ENCODE assay signal across 8 mouse cellular contexts in the genomic region with DNA sequence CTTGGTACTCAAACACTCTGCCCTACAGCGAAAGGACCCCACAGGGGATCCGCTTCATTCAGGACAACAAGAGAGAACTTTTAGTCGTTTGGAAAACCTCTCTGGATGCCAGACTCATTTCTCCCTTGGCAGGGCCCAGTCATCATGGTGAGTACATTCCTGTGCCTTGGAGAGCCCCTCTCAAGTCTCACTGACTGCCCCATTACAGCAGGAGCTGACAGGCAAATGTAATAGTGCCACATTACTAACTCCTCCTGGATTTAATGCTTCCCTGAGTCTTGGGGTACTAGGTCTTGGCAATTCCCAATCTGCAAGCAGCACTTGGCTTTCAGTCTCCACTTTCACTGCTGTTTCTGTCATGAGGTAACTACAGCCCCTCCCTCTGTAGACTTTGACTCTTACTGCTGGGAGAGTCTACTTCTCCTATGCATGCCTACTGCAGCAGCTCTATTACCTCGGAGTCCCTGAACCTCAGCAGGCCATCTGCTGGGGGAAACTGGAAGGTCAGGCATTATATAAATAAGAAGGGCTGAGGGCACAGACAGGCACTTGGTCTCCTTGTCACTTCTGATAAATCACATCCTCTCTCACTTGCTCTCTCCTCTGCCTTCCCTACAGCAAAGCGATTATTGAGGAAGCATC.
A peak's percentile ranks its signal among the peaks of the same experiment; 100 is the strongest.
DNase-seq lines count a peak whose midpoint lies in the region; ATAC-seq lines count a peak whose summit lies in the region.

No protein-coding gene starts in this region.

- no peaks in the 10 kb centered on the region for H3K36me3 ChIP-seq in forebrain, embryonic 14.5 days (ENCODE audit: control insufficient read depth, insufficient read depth, low read length)
- H3K36me3 ChIP-seq in forebrain, embryonic 16.5 days (ENCODE audit: control insufficient read depth, insufficient read depth), result no peaks in the 10 kb centered on the region
- H3K36me3 ChIP-seq in neural tube, embryonic 15.5 days, result no peaks in the 10 kb centered on the region

- 55% methylated on average over 5 of the region's 5 CpGs for WGBS in forebrain, embryonic 14.5 days
- WGBS in forebrain, embryonic 16.5 days, result 65% methylated on average over 5 of the region's 5 CpGs
- 61% methylated on average over 5 of the region's 5 CpGs for WGBS in neural tube, embryonic 15.5 days

- peak; percentile 32 for DNase-seq in forebrain, embryonic 14.5 days (ENCODE audit: low spot score)
- peak; percentile 50 for DNase-seq in neural tube, embryonic 10.5 days (ENCODE audit: extremely low spot score, low spot score)
- DNase-seq in kidney, postnatal 14 days, result peak; percentile 24
- DNase-seq in thymus, postnatal 4 days, result no peak
- DNase-seq in right cerebral cortex, postnatal 14 days, result no peak

- H3K9me3 ChIP-seq in forebrain, embryonic 14.5 days (replicated peaks; ENCODE audit: control insufficient read depth, low read length), result no peaks in the 10 kb centered on the region
- H3K9me3 ChIP-seq in forebrain, embryonic 16.5 days (ENCODE audit: control insufficient read depth, low read length), result no peaks in the 10 kb centered on the region
- H3K9me3 ChIP-seq in neural tube, embryonic 15.5 days (replicated peaks), result no peaks in the 10 kb centered on the region

- H3K9ac ChIP-seq in forebrain, embryonic 14.5 days (ENCODE audit: low read length), result no peak overlapping the region
- H3K9ac ChIP-seq in forebrain, embryonic 16.5 days (replicated peaks; ENCODE audit: low read depth, low read length), result no peak overlapping the region
- H3K9ac ChIP-seq in neural tube, embryonic 15.5 days (replicated peaks), result no peak overlapping the region

- no peaks in the 10 kb centered on the region for H3K4me1 ChIP-seq in forebrain, embryonic 14.5 days (ENCODE audit: control insufficient read depth, insufficient read depth, low read length)
- no peaks in the 10 kb centered on the region for H3K4me1 ChIP-seq in forebrain, embryonic 16.5 days (replicated peaks; ENCODE audit: control insufficient read depth, insufficient read depth, low read length)
- peaks cover 14% of the 10 kb centered on the region for H3K4me1 ChIP-seq in neural tube, embryonic 15.5 days

- H3K27ac ChIP-seq in forebrain, embryonic 14.5 days (ENCODE audit: low read depth, low read length), result no peak overlapping the region
- no peak overlapping the region for H3K27ac ChIP-seq in forebrain, embryonic 16.5 days (ENCODE audit: low read length)
- H3K27ac ChIP-seq in neural tube, embryonic 15.5 days (replicated peaks), result no peak overlapping the region

- ATAC-seq in forebrain, embryonic 14.5 days, result no peak
- no peak for ATAC-seq in forebrain, embryonic 16.5 days
- ATAC-seq in neural tube, embryonic 15.5 days (ENCODE audit: low FRiP score), result no peak
- no peak for ATAC-seq in activated CD4-positive, CD25-positive, alpha-beta regulatory T cell, adult 4 months

- H3K27me3 ChIP-seq in forebrain, embryonic 14.5 days (replicated peaks; ENCODE audit: control insufficient read depth, insufficient read depth, low read length), result no peaks in the 10 kb centered on the region; the same call in 1 of the 2 replicates
- H3K27me3 ChIP-seq in forebrain, embryonic 16.5 days (replicated peaks; ENCODE audit: control insufficient read depth, insufficient read depth, low read length), result no peaks in the 10 kb centered on the region
- H3K27me3 ChIP-seq in neural tube, embryonic 15.5 days (replicated peaks), result no peaks in the 10 kb centered on the region

- H3K4me2 ChIP-seq in forebrain, embryonic 14.5 days (ENCODE audit: low read length), result no peak overlapping the region
- H3K4me2 ChIP-seq in forebrain, embryonic 16.5 days (ENCODE audit: low read length), result no peak overlapping the region
- H3K4me2 ChIP-seq in neural tube, embryonic 15.5 days, result no peak overlapping the region

- no peak overlapping the region for H3K4me3 ChIP-seq in forebrain, embryonic 14.5 days (ENCODE audit: low read depth, low read length)
- no peak overlapping the region for H3K4me3 ChIP-seq in forebrain, embryonic 16.5 days (replicated peaks; ENCODE audit: low read length)
- H3K4me3 ChIP-seq in neural tube, embryonic 15.5 days (replicated peaks), result no peak overlapping the region

Comparison
In these comparisons a context has a peak if more than half of its experiments do, and no peak if none do; other contexts are left out.
1. DNase-seq: peak in forebrain, embryonic 14.5 days (single experiment), neural tube, embryonic 10.5 days (single experiment) and kidney, postnatal 14 days (single experiment); none in thymus, postnatal 4 days (single experiment) and right cerebral cortex, postnatal 14 days (single experiment).